Mouse (Mus musculus): ENCODE measurements around the gene Mpzl3. TPM values are rescaled to one million over a fixed set of nuclear protein-coding genes. Genes with fewer than 3 reads are reported as not detected.

Mpzl3 gene
- polyA plus RNA-seq (2017; shearing (Covaris generic)) = 13.5 TPM

GRCm38 (mm10) chr9:45055082-45055713 is at the start of gene Mpzl3:
Gene Mpzl3 (plus strand): TSS chr9:45055186.

DNA sequence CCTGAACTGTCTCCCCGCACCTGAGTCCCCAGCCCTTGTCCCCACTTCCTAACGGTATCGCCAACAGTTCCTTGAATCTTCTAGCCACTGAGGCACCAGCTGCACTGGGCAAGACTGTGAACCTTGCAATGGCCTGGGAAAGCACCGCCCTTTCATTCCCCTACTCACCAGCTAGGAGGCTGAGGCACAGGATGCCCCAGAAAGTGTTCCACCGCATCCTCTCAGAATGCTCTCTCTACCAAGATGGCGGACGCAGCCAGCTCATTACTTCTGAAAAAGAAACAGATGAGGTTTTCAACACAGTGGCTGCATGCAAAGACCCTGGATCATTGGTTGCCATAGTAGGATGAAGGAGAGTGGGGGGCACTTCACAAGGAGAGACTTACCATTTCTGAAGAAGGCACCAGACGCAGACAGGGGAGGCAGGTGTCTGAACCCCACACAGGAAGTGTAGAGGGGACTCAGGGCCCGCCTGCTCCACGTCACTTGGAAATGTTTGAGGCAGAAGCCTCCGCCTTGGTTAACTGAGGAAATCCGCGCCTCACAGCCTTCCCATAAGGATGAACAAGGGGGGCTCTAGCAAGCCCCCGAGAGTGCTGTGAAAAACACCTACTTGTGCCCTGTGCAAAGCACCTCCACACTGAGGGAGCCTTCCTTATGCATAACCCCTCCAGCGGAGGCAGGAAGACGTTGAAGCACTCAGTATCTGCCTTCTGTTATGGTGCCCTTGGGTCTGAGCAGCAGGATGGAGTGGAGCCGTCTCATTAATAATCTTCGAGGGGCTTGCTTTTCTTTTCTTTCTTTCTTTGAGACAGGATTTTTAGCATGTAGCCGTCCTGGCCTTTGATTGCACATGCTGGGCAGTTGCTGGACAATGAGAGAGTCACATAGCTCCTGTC is 45.6 kb upstream of the Mpzl3 start, which contains the start of gene Cd3e:
Gene Cd3e, minus strand, starts transcription at position 448 of the 899 bp plus-strand sequence.

DNA sequence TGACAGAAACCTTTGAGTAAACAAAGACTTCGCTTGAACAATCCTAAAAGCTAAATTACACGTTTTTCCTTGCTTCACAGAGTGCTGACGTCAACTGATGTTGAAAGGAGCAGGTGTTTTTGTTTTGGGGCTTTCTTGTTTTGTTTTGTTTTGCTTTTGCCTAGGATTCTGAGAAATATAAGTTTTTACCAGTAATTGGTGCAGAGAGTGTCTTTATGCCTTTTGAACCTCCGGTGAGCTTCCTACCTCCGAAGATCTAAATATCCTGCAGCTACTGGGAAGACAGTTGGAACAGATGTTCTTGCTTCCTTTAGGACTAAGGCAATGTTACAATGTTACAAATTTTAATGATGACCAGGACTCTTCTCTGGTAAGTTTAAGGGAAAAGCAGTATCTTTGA is 15.5 kb upstream of the Mpzl3 start, which contains the start of gene Mpzl2:
Gene Mpzl2, plus strand, starts transcription at position 301 of the 400 bp plus-strand sequence.

GRCm38 (mm10) chr9:45079011-45079410 is 24.0 kb downstream of the Mpzl3 start, which contains the start of gene Jaml:
Gene Jaml (plus strand): TSS chr9:45079183.

DNA sequence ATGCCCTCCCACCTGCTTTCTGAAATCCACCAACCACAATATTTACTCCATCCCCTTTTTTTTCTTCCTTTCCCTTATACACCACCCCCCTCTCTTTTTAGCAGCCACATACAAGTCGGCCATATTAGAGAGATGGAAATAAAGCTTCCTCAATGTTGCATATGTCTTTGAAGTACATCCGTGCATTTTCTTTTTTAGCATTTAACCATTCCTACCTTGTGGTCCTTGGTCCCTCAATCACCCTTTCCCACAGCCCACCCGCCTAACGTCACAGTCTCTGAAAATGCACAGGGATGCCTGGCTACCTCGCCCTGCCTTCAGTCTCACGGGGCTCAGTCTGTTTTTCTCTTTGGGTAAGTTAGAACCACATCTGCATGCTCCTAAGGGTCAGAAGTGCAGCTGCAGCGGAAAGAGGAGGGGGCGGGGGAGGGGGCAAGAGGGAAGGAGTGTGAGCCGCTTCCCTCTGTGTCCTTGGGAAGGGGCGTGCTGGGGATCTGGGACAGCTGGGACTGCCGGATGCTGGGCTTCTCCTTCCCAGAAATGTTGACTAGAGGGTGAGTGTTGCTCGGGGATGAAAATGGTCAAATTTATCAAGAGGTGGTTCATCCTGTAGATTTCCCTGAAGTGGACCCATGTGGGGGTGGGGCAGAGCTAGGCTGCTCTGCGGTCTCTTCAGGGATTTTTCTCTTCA is 62.9 kb downstream of the Mpzl3 start, which contains the start of gene Scn2b:
Gene Scn2b, plus strand, starts transcription at position 42 of the 691 bp plus-strand sequence.

Other genes starting within 250 kb of the Mpzl3 start
- gene Kmt2a, start 173.9 kb upstream of the Mpzl3 start, polyA plus RNA-seq (2017; shearing (Covaris generic)) = 96.1 TPM
- gene Atp5l, start 134.4 kb upstream of the Mpzl3 start, polyA plus RNA-seq (2017; shearing (Covaris generic)) = 336 TPM
- gene Ube4a, start 89.6 kb upstream of the Mpzl3 start, polyA plus RNA-seq (2017; shearing (Covaris generic)) = 47.2 TPM
- 1,221 TPM for gene Cd3g, start 74.8 kb upstream of the Mpzl3 start, polyA plus RNA-seq (2017; shearing (Covaris generic))
- 831 TPM for gene Cd3d, start 73.4 kb upstream of the Mpzl3 start, polyA plus RNA-seq (2017; shearing (Covaris generic))
- 1,336 TPM for gene Cd3e, start 45.6 kb upstream of the Mpzl3 start, polyA plus RNA-seq (2017; shearing (Covaris generic))
- gene Mpzl2, start 15.4 kb upstream of the Mpzl3 start, polyA plus RNA-seq (2017; shearing (Covaris generic)) = not detected
- gene Jaml, start 24.0 kb downstream of the Mpzl3 start, polyA plus RNA-seq (2017; shearing (Covaris generic)) = 8.0 TPM
- gene Scn2b, start 62.6 kb downstream of the Mpzl3 start, polyA plus RNA-seq (2017; shearing (Covaris generic)) = 0.12 TPM
- 0.14 TPM for gene Scn4b, start 83.2 kb downstream of the Mpzl3 start, polyA plus RNA-seq (2017; shearing (Covaris generic))
- gene BC049352, start 126.8 kb downstream of the Mpzl3 start, polyA plus RNA-seq (2017; shearing (Covaris generic)) = 1.2 TPM
- not detected for gene Tmprss4, start 148.9 kb downstream of the Mpzl3 start, polyA plus RNA-seq (2017; shearing (Covaris generic))
- gene Il10ra, start 214.0 kb downstream of the Mpzl3 start, polyA plus RNA-seq (2017; shearing (Covaris generic)) = 65.2 TPM

Data from CD4-positive, CD25-positive, alpha-beta regulatory T cell (primary cell).